Mouse (Mus musculus) heart, adult 9 months (tissue): ENCODE data around the gene Mertk.
A peak's percentile ranks its signal among the peaks of the same experiment; 100 is the strongest.

Experiments used
- DNase-seq, 2 experiments: peaks; one replicate each; pipeline ENCODE4 v3.0.0; 2022; ENCODE audit warnings: low spot score in 2 of 2

Mertk gene

DNA sequence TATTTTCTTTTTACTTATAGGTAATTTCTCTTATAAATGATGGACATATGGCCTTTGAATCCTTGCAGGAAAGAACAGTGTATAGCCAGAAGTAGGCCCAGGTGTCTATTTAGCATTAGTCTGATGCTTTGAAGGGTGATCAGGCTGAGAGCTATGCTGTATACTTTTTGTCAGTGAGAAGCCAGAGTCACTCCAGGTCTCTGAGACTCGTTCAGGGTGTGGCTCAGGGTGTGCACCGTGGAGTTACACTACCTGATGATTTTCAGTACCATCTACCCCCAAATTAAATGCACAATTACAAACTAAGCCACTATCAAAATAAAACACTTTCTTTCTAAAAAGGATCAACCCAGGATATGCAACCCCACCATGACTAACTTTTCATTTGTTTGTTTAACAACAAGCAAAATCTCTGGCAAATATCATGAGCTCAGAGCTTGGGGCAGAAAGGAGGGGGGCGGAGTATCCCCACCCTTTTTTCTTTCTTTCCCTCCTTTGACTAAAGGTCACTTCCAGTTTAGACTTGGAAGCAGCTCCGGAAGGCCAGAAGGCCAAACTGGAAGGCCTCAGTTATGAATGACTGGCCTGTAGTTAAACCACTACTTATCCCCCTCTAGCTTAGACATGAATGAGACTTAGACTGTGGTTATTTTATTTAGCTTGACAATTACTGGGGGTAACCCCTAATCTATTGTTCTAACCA is 69.9 kb downstream of the Mertk start:
- DNase-seq: no peak

DNA sequence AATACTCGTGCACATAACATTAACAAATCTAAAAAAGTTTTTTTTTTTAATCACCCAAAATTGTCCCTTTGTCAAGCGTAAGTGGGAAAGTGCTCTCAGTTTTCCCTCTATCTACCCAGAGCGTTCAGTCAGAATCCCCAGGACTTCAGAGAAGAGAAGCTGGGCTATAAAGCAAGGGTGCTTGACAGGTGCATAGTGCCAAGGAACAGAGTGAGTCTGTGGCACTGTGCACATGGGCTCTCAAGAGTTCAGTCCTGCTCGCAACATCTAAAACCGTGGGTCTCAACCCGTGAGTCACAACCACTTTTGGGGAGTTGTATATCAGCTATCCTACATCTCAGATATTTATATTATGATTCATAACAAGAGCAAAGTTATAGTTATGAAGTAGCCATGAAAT is 71.8 kb downstream of the Mertk start:
- no peak for DNase-seq

DNA sequence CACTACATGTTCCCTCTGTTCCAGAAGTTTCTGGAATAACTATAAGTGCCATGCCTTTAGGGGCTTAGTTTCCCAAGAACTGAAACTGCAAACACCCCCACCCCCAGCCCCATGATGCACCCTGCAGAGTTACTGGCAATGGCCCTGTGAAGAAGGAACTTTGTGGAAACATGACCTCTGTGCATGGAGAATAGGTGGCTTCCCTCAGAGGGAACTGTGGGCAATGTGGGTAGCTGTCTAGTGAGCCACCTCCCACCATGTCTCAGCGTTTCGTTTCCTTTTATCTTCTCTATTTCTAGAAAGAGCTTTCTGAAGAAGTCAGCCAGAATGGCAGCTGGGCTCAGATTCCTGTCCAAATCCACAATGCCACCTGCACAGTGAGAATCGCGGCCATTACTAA is 72.3 kb downstream of the Mertk start:
- no peak for DNase-seq

DNA sequence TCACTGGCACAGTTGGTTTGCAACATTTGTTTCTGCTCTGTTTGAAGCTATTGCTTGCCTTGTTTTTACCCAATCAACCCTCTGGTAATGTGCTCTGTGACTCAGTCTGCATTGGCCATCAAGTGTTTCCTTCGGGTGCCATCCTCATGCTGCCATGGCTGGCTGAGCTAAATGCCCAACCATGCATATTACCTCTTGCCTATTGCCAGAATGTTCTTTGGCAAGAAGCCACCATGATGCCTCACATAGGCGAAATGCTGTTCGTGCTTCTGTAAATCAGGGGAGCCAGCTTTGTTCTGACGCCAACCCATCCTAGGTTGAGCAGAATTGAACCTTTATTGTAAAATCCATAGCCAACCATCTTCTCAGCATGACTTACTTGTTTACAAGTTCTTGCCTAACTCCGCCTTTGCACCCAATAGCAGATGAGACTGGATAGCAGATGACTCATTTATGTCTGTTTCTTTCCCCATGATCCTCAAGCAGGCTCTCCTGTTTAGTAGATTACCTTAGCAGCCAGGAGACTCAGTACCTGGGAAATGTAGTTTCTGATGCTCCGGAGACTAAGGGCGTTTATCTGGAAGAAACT is 73.1 kb downstream of the Mertk start:
- DNase-seq: no peak

DNA sequence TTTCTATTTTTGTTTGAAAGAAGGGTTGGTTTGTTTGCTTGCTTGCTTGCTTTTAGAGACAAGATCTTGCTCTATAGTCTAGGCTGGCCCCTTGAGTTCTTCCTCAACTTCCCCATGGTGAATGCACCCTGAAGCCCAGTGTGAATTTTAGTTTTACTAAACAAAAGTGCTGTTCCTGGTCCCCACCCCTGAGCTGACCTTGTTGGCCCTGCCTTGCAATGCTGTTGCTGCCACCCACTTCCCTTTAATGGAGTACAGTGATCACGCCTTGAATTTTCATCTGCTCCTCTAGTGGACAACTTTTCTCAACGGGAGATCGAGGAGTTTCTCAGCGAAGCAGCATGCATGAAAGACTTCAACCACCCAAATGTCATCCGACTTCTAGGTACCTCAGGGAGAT is 83.5 kb downstream of the Mertk start:
- no peak for DNase-seq

DNA sequence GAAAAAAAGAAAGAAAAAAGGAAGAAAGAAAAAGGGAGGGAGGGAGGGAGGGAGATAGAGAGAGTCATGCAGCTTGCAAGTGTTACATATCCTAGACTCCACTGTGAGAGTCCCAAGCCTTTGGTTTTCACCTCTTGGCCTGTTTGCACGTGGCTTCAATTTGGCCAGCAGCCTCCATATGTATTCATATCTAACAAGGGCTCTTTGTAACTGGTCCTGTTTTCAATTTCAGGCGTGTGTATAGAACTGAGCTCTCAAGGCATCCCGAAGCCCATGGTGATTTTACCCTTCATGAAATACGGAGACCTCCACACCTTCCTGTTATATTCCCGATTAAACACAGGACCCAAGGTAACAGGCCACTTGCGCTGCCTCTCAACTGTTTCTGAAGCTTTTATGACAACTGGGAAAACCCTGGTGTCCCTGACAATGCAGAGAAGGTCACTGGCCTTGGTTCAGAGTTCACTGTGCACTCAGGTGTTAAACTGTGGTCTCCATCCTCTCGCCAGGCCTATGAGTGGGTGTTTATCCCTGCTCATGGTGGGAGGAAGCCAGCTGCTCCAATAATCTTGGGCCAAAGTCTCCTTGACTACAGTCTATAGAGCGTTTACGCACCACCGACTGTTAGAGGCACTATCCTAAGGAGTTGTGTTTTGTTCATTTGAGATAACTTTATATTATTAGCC is 85.0 kb downstream of the Mertk start:
- DNase-seq: no peak

DNA sequence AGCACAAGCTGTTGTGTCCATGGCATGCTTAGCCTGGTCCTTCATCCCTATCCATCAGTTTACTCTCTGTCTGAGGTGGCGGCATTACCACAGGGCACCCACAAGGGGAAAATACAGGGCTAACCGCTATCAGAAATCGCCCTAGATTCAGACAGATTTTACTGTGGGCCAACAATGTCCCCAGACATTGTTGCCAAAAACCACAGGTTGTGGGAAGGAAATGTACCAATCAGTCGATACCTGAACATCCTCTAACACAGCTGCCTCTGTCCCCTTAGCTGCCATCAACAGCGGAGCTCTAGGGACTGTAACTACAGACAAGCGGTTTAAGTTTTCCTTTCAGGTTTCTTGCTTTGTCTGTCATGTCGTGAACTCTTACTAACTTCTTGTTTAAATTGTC is 86.1 kb downstream of the Mertk start:
- DNase-seq: no peak

DNA sequence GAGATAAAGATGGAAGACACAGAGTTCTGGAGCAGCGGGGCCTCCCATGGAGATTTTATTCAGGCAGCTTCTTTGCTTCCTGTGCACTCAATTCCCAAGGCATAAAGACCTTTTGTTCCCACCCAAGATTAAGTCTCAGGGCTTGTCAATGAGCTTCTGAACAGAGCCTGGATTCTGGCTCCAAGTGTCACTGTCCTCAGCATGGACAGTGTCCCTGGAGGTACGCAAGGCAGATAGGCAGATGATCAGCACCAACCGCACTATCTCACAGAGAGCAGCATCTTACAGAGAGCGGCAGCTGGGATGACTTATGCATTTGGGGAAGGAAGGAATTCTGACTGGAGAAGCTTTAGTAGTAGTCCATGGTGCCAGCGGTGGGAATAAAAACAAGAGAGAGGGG is 87.6 kb downstream of the Mertk start:
- DNase-seq: no peak

DNA sequence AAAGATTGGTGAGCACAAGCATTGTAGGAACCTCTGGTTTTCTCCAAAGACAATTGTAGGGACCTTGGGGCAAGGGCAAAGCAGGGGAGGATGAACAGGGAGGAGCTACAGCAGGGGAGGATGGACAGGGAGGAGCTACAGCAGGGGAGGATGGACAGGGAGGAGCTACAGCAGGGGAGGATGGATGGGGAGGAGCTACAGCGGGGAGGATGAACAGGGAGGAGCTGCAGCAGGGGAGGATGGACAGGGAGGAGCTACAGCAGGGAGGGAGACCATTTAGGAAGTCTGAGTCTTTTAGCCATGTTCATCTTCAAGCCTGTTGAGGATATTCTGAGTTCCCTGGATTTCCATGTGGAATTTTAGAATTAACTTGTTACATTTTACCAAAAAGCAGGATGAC is 88.0 kb downstream of the Mertk start:
- DNase-seq: no peak

DNA sequence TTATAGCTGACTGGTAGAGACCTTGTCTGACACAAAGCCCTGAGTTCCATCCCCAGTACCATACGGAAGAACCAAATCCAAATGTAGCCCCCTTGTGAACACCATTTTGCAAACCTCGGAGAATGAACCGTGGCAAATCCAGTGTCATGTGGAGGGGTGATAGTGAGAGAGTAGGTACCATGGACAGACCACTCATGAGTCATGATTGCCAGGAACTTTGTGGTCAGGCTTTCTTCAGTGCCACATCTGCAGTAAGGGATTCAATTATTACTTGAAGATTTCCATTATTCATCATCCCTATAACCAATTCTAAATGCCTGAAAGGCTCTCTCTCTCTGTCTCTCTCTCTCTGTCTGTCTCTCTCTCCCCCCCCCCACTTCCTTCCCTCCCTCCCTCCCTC is 89.0 kb downstream of the Mertk start:
- DNase-seq: no peak

DNA sequence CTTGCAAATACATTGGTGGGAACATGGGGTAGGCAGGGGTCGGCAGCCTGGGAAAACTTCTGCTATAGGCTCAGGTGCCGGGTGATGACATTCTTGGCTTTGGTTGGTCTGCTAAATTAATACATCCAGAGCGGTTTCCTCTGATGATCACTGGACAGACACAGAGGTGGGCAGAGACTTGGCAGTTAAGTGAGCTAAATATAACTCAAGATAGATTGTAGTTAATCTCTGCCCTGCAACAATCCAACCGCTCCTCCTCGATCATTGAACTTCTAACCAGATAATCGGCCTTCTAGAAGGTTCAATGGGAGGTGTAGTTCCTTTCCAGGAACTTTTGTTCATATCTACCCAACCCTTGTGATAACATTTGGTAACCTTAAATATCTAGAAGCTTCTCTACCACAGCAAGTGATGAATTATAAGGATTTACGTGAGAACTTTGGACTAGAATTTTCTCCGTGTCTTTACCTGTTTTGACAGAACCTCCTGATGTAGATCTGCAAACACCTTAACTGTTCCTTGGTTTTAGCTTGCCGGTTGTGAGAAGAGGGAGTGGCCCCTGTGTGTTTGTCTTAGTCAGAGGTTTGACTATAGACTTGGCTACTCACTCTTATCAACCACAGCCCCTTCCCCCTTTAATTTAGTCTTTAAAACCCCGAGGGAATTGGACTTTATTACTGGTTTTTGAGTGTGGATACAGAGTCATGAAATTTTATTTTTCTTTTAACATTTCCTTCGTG is 92.3 kb downstream of the Mertk start:
- no peak for DNase-seq

DNA sequence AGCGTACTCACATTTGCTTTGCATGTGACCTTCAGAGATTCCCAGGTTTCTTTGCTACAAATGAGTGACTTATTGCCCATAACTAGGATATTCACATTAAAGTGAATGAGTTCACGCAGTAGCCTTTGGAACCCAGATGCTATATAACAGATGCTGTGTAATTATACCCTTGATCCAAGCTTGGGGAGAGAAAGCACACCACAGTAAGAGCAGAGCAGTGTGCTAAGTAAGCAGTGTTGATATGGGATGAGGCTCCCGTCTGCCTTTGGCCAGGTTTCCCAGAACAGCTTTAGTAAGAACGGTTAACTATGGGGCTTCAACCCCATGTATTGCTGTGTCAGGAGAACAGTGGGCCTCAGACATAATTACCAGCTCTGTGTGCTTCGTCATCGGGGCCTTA is 95.2 kb downstream of the Mertk start:
- DNase-seq: no peak

DNA sequence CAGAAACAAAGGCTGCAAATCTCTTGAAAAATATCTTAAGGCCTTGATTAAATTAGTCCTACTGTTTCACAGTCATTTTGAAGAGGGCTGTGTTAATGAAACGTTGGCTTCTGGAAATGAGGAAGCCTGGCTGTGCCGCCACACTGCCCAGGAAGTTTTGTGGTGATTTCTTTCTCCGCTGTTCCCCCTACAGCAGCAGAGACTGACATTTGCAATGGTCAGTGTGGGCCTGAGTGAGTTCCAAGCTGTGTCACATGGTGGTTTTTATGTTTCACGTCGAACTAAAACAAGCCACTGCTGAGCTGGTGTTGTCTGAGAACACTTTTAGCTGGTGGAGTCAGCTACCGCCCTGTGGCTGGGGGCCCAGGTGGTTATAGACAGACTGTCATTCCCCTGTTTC is 97.7 kb downstream of the Mertk start:
- peak; percentile 22 to 37 for DNase-seq

DNA sequence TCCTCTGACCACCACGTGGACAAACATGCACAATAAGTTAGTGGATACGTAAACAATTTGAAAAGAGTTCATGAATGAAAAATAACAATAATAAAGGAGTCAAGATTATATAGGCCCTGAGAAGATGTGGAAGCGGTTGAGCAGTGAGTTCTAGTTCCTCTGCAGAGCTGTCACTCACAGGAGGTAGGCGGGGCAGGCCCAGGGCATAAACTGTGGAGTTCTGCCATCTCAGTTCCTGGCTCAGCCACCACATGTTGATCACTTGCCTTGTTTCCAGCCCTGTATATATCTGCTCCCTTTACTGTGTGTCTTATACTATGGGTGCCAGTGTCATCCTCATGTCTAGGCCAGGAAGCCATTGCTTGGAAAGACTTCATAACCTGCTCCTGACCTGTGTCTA is 104.7 kb downstream of the Mertk start:
- DNase-seq: no peak

DNA sequence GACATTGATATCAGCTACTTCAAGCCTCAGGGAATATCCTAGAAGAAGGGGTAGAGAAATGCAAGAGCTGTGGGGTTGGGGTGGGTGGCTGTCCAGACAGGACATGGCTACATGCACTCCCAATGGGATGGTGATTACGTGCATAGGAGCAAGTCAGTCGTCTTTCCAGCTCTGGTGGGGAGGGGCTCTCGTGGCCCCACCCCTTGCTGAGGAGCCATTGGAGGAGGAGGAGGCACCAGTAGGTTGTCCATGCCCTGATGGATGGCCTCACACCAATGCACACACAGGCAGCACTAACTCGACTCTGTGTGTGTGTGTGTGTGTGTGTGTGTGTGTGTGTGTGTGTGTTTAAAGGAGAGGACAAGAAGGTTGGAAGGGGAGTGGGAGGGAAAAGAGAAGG is 106.6 kb downstream of the Mertk start:
- DNase-seq: no peak

DNA sequence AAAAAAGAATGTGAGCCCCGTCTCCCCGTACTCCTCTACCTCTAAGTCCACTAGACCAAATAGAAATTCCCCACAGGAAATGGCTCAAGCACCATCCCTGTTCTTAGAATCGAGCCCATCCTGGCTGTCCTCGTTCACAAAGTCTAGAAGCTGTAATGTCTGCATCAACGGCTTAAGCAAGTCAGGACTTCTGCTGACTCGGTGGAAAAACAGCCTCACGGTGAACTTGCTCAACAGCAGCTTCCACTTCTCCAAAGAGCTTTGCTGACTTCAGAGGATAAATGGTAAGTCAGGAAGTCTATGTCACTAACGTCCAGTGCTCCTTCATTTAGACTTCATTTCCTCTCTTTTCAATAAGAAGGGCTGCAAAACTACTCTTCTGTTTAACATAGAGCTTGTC is 107.8 kb downstream of the Mertk start:
- peak; percentile 28 to 68 for DNase-seq

DNA sequence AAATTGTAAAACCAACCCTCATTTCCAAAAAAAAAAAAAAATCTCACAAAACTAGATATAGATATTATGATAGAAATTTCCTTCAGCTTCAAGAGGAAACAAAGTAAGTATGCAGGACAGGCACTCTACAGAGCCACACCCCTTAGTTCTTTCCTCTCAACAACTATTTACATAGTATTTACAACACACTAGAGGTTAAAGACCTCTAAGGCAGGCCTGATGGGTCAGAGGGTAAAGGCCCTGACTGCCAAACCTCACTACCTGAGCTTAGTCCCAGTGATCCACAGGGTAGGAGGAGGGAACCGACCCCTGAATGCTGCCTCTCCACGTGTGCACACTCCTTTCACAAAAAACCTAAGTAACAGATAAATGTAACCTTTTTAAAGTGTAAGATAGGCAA is 114.0 kb downstream of the Mertk start:
- no peak for DNase-seq

DNA sequence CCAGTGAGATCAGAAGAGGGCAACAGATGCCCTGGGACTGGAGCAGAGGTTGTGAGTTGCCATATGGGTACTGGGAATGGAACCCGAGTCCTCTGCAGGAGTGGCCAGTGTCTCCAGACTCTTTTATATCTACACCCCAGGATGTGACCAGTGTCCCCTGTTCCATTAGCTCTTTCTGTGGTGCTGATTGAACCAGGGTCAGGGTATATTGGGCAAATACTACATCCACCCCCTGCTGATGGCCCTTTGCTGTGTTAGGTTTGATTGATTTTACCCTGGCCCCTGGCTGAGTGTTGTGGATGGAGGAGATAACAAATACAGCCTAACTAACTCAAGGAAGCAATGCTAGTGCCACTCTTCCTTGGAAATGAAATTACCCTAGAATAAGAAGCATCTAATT is 117.6 kb downstream of the Mertk start:
- no peak for DNase-seq

DNA sequence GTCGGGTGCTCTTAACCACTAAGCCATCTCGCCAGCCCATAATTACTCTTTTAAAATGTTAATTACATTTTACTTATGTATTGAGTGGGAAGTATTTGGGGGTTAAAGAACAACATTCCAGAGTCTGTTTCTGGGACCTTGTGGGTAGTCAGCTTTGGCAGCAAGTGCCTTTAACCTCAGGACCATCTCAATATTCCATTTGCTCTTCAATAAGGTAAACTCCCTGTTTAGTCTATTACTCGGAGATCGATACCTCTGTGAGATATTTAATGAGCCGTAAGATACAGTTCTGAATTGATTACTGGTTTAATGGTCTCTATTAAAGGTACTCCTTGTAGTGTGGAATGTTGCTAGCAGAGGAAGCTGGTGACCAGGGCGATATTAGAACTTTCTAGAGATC is 118.2 kb downstream of the Mertk start:
- no peak for DNase-seq

DNA sequence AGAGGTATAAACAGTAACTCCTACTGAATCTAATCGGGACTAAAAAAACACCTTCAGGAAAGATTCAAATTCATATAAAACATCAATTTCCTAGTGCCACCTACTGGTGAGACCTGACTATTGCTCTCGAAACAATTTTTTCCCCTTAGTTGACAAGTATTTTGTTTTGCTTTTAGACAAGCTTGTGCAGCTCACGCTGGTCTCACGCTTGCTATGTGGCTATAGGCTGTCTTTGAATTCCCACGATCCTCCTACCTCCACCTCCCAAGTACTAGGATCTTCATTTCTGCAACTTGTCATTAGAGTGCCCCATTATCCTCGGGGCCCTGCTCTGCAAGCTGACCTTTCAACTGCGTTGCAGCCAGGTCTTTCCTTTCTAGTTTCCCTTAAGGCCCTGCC is 118.6 kb downstream of the Mertk start:
- no peak for DNase-seq

DNA sequence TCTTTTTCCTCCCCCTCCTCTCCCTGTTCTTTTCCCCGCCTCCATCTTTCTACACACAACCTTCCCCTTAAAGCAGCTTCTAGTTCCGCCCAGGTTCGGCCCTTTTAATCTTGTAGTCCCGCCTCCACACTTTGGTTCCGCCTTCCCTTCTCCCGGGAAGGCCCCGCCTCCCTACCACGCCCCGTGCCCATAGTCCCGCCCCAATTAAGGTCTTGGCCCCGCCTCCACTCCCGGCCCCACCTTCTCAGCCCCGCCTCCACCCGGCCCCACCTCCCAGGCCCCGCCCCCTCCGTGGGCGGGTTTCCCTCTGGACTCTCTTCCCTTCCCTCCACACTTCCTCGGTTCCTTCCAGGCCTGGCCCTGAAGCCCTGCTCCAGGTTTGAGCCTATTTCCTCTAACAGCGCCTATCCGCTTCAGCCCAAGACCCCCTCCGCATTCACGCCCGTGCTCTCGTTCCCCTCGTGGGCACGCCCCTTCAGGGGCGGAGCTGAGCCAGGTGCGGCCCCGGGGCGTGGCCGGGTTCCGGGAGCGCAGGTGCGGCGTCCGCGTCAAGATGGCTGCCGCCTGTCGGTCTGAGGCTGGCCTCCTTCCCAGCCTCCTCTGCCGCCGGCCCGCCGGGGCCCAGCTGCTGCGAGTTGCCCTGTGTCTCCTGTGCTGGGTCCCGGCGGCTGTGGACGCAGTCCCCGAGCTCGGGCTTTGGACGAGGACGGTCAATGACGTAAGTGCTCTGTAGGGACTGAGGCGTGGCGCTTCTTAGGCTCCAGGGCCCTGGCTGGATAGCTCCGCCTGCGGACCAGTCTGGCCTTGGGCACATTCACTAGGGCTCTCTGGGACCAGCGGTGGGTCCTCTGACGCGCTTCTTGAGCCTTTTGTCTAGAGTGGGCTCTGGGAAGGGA is 119.3 kb downstream of the Mertk start, which contains the start of gene Tmem87b:
Gene Tmem87b (plus strand): TSS at position 333 of the 896 bp plus-strand sequence.
- peak; percentile 94 to 95 for DNase-seq
